Mouse (Mus musculus): ENCODE data around the gene Cant1.

DNA sequence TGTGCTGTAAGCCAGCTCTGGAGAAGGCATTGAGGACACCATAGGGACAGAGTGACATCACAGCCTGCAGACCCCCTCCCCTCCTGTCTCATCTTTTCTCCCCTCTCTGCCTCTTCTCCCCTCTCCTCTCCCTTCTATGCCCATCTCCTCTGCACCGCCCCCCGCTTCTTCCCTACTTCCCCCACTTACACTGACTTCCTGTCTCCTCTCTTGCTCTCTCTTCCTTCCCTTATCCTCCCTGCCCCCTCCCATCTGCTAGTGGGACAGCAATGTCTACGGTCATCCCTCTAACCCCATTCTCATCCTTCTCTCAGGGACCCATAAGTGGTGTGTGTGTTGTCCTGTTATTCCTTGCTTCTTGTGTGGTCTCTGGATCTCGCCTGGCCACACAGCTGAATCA lies 40.6 kb upstream of the Cant1 start:
- no peak for TF ChIP-seq EP300 (IDR thresholded peaks at IDR 0.05; ENCODE audit: low read depth)
- TF ChIP-seq CTCF (IDR thresholded peaks at IDR 0.05; ENCODE audit: low read depth): no peak
